Mouse (Mus musculus) left cerebral cortex, postnatal 10 days (tissue): Measurements from ENCODE around the gene Bmf. TPM values are rescaled to one million over a fixed set of nuclear protein-coding genes. Genes with fewer than 3 reads are reported as not detected.

ENCODE experiments used
- DNase-seq, 2 experiments: peaks; one replicate each; pipeline ENCODE4 v3.0.0; 2021 to 2022; ENCODE audit warnings: low spot score in 2 of 2, mixed read lengths in 1 of 2; ENCODE audit errors: extremely low spot score in 1 of 2
- intact Hi-C: fragments of 180-260 bp; cut with DNase I; formaldehyde crosslinking; loops from one replicate; pipeline ENCODE4 v1.15.1; 2025
- total RNA-seq, 2 experiments: library from RNA; stranded (reverse); gene quantifications; 2 replicates each; pipeline ENCODE4 v1.2.3; 2021

Gene Bmf
- total RNA-seq, 2 experiments from 2014 or later: 4.0 to 5.2 TPM

- intact Hi-C loops: loop anchor here (5.0 kb wide), 1 partner anchor 54 kb away; no protein-coding TSS in a partner anchor
- DNase-seq: no peak
These were observed 2.7 kb downstream of the Bmf start for GRCm38 (mm10) chr2:118546798-118547165.

GRCm38 (mm10) chr2:118546104-118546797 is 3.2 kb downstream of the Bmf start:
- DNase-seq: no peak
- intact Hi-C loops: loop anchor here (5.0 kb wide), 1 partner anchor 54 kb away; no protein-coding TSS in a partner anchor

GRCm38 (mm10) chr2:118545242-118546103 is 4.0 kb downstream of the Bmf start:
- peak; percentile 82 to 92 for DNase-seq
- intact Hi-C loops: loop anchor here (5.0 kb wide), 1 partner anchor 53 kb away; no protein-coding TSS in a partner anchor

GRCm38 (mm10) chr2:118543893-118544799 is 5.3 kb downstream of the Bmf start:
- peak in 1 of 2 experiments; percentile 83 for DNase-seq
- intact Hi-C loops: no loop called here

GRCm38 (mm10) chr2:118542971-118543573 is 6.4 kb downstream of the Bmf start:
- DNase-seq: no peak
- intact Hi-C loops: no loop called here

GRCm38 (mm10) chr2:118541716-118542115 is 7.8 kb downstream of the Bmf start:
- DNase-seq: no peak
- intact Hi-C loops: no loop called here

GRCm38 (mm10) chr2:118540691-118541117 is 8.8 kb downstream of the Bmf start:
- intact Hi-C loops: no loop called here
- no peak for DNase-seq

- intact Hi-C loops: no loop called here
- no peak for DNase-seq
These were observed 9.5 kb downstream of the Bmf start for GRCm38 (mm10) chr2:118539881-118540516.

- no peak for DNase-seq
- intact Hi-C loops: no loop called here
These were observed 10.4 kb downstream of the Bmf start for GRCm38 (mm10) chr2:118539040-118539439.

GRCm38 (mm10) chr2:118537226-118537625 is 12.3 kb downstream of the Bmf start:
- intact Hi-C loops: no loop called here

GRCm38 (mm10) chr2:118536553-118536952 is 12.9 kb downstream of the Bmf start:
- intact Hi-C loops: no loop called here
- no peak for DNase-seq

More at GRCm38 (mm10) chr2:118537226-118537625, 12.3 kb downstream of the Bmf start:
- no peak for DNase-seq

- intact Hi-C loops: no loop called here
- DNase-seq: no peak
These were observed 13.4 kb downstream of the Bmf start for GRCm38 (mm10) chr2:118536111-118536510.

- intact Hi-C loops: no loop called here
- DNase-seq: no peak
These were observed 15.5 kb downstream of the Bmf start for GRCm38 (mm10) chr2:118533969-118534368.

GRCm38 (mm10) chr2:118532855-118533675 is 16.4 kb downstream of the Bmf start:
- no peak for DNase-seq
- intact Hi-C loops: no loop called here

- intact Hi-C loops: no loop called here
- DNase-seq: no peak
These were observed 17.1 kb downstream of the Bmf start for GRCm38 (mm10) chr2:118532401-118532800.

- peak in 1 of 2 experiments; percentile 67 for DNase-seq
- intact Hi-C loops: no loop called here
These were observed 19.9 kb downstream of the Bmf start for GRCm38 (mm10) chr2:118529466-118530181.

GRCm38 (mm10) chr2:118526545-118526944 is 22.9 kb downstream of the Bmf start:
- DNase-seq: no peak
- intact Hi-C loops: no loop called here
